Mouse (Mus musculus): ENCODE data around the gene Il12rb2. TPM values are rescaled to one million over a fixed set of nuclear protein-coding genes. Genes with fewer than 3 reads are reported as not detected.

Gene Il12rb2
- total and polyA plus RNA-seq, 3 experiments: 0.08 TPM; not detected in 2

DNA sequence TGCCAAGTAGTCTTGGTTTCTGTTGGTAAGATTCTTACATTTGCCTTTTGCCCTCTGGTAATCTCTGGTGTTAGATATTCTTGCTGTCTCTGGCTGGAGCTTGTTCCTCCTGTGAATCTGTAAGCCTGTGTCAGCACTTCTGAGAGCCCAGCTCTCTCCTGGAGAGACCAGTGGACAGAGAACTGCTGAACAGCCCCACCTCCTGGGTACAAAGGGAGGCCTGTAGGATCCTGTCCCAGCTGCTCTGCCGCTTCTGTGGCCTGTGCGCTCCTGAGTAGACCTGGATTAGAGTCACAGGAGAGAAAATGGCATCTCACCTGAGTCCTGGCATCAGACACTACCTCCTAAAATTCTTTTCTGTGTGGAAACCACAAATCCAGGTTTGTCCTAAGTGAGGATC lies 37.4 kb upstream of the Il12rb2 start:
- H3K9me3 ChIP-seq (replicated peaks; ENCODE audit: low read length): no peaks in the 10 kb centered on the region
- H3K27me3 ChIP-seq (replicated peaks): no peaks in the 10 kb centered on the region
- H3K36me3 ChIP-seq (replicated peaks in 1 of 2; ENCODE audit: control insufficient read depth in 1 of 2, insufficient read depth in 1 of 2, low read length in 1 of 2): no peaks in the 10 kb centered on the region
- dilution Hi-C loops (cut with MboI; ENCODE audit: extremely low pct_ligation_motif_present, extremely low pct_unique_long_range_greater_than_20kb, low sequenced_read_pairs) (no loop called here), in situ Hi-C loops (cut with MboI; ENCODE audit: low pct_ligation_motif_present, low pct_unique_long_range_greater_than_20kb, low sequenced_read_pairs) (no loop called here)
- H3K27ac ChIP-seq (ENCODE audit: insufficient read depth, low read depth): no peak overlapping the region
- no peak for DNase-seq (ENCODE audit: extremely low read depth)
- no peak overlapping the region for H3K9ac ChIP-seq (ENCODE audit: insufficient read depth, low read depth)
- H3K4me3 ChIP-seq (replicated peaks in 1 of 3; ENCODE audit: low read depth in 2 of 3, low read length in 2 of 3, poor library complexity in 1 of 3): no peak overlapping the region
- 0 out of 4 replicates have a peak, but pooled peaks cover 0 to 6% of the 10 kb centered on the region in 2 experiments for H3K4me1 ChIP-seq (ENCODE audit: control insufficient read depth in 1 of 2, insufficient read depth in 2 of 2)
- no peak overlapping the region for H3K4me2 ChIP-seq (ENCODE audit: insufficient read depth, low read depth, poor library complexity, severe bottlenecking)
- no peaks in the 10 kb centered on the region for H3K79me2 ChIP-seq (replicated peaks; ENCODE audit: control insufficient read depth, extremely low read depth, insufficient read depth, poor library complexity, severe bottlenecking)
- TF ChIP-seq MXI1 (IDR thresholded peaks at IDR 0.05; ENCODE audit: low read depth, low read length) (no peak), HCFC1 (IDR thresholded peaks at IDR 0.05; ENCODE audit: low read depth, low read length) (no peak), CTCF (conservative IDR thresholded peaks at IDR 0.05 in 1 of 2, IDR thresholded peaks at IDR 0.05 in 1 of 2; ENCODE audit: low read depth in 2 of 2, low read length in 2 of 2) (peak in 1 of 2 experiments; percentile 11; a peak in 1 of 4 replicates)

DNA sequence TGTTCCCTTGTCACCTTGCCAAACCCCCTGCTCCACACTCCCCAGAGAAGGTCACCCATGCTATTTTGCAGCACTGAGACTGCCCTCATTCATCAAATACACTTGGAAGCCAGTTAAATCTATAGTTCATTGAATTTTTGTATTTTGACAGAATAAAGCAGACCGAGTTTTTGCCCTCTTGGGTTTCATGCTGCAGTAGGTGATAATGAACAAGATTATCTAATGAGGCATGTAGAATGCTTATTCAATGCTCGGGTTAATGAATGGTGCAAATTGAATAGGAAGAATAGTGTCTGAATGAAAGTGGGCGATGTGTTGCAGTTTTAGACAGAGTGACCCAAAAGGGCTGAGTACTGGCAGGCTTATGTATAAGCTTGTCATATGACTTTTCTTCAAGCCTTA lies 29.3 kb upstream of the Il12rb2 start:
- H3K4me2 ChIP-seq (ENCODE audit: insufficient read depth, low read depth, poor library complexity, severe bottlenecking): no peak overlapping the region
- H3K79me2 ChIP-seq (replicated peaks; ENCODE audit: control insufficient read depth, extremely low read depth, insufficient read depth, poor library complexity, severe bottlenecking): no peaks in the 10 kb centered on the region
- H3K9ac ChIP-seq (ENCODE audit: insufficient read depth, low read depth): no peak overlapping the region
- H3K27me3 ChIP-seq (replicated peaks): no peaks in the 10 kb centered on the region
- no peaks in the 10 kb centered on the region for H3K36me3 ChIP-seq (replicated peaks in 1 of 2; ENCODE audit: control insufficient read depth in 1 of 2, insufficient read depth in 1 of 2, low read length in 1 of 2)
- in situ Hi-C loops (cut with MboI; ENCODE audit: low pct_ligation_motif_present, low pct_unique_long_range_greater_than_20kb, low sequenced_read_pairs) (no loop called here), dilution Hi-C loops (cut with MboI; ENCODE audit: extremely low pct_ligation_motif_present, extremely low pct_unique_long_range_greater_than_20kb, low sequenced_read_pairs) (no loop called here)
- no peaks in the 10 kb centered on the region for H3K4me1 ChIP-seq (ENCODE audit: control insufficient read depth in 1 of 2, insufficient read depth in 2 of 2)
- H3K4me3 ChIP-seq (replicated peaks in 1 of 3; ENCODE audit: low read depth in 2 of 3, low read length in 2 of 3, poor library complexity in 1 of 3): no peak overlapping the region
- no peak for TF ChIP-seq HCFC1 (IDR thresholded peaks at IDR 0.05; ENCODE audit: low read depth, low read length)
- no peak for TF ChIP-seq ZKSCAN1 (IDR thresholded peaks at IDR 0.05; ENCODE audit: borderline replicate concordance, low read depth, low read length)
- no peak for TF ChIP-seq NELFE (IDR thresholded peaks at IDR 0.05; ENCODE audit: low read depth, low read length)
- no peak for TF ChIP-seq JUND (conservative IDR thresholded peaks at IDR 0.05; ENCODE audit: low read depth, low read length)
- TF ChIP-seq POLR2A (IDR thresholded peaks at IDR 0.05; ENCODE audit: low read depth, low read length): no peak
- no peak for TF ChIP-seq EP300 (IDR thresholded peaks at IDR 0.05; ENCODE audit: low read length)
- no peak for TF ChIP-seq MAX (IDR thresholded peaks at IDR 0.05; ENCODE audit: low read length)
- TF ChIP-seq TCF12 (IDR thresholded peaks at IDR 0.05; ENCODE audit: low read depth, low read length): no peak
- TF ChIP-seq CHD1 (IDR thresholded peaks at IDR 0.05; ENCODE audit: low read depth, low read length): no peak
- no peak for TF ChIP-seq KAT2A (IDR thresholded peaks at IDR 0.05; ENCODE audit: insufficient replicate concordance, low read length)
- no peak for TF ChIP-seq MXI1 (IDR thresholded peaks at IDR 0.05; ENCODE audit: low read depth, low read length)
- no peak for TF ChIP-seq ELF1 (IDR thresholded peaks at IDR 0.05; ENCODE audit: low read depth, low read length)
- no peak for TF ChIP-seq MAZ (IDR thresholded peaks at IDR 0.05; ENCODE audit: low read depth, low read length)
- no peak for TF ChIP-seq RCOR1 (conservative IDR thresholded peaks at IDR 0.05; ENCODE audit: low read depth, low read length)
- TF ChIP-seq MAFK (IDR thresholded peaks at IDR 0.05; ENCODE audit: insufficient replicate concordance, low read length): no peak
- no peak for DNase-seq (ENCODE audit: extremely low read depth)
- H3K9me3 ChIP-seq (replicated peaks; ENCODE audit: low read length): no peaks in the 10 kb centered on the region
- no peak overlapping the region for H3K27ac ChIP-seq (ENCODE audit: insufficient read depth, low read depth)

All from CH12.LX (cell line).